Mouse (Mus musculus) lung, embryonic 15.5 days (tissue): ENCODE results near the gene Gpr61. TPM values are rescaled to one million over a fixed set of nuclear protein-coding genes. Genes with fewer than 3 reads are reported as not detected.

Experiments used
- ATAC-seq: fragments of 200-750 bp; cut with Nextera tagmentation; 2 replicates; pipeline ENCODE4 v1.8.0; 2017; ENCODE audit warnings: moderate number of reproducible peaks, borderline replicate concordance; ENCODE audit not compliant: low FRiP score, low TSS enrichment; ENCODE audit errors: extremely low read depth
- H3K27ac ChIP-seq: fragments of 300-500 bp; sonication (generic); 2 replicates; pipeline ENCODE4 v1.5.1; 2015; ENCODE audit warnings: moderate library complexity, mild to moderate bottlenecking, inconsistent platforms
- H3K27me3 ChIP-seq: fragments of 300-500 bp; sonication (generic); 2 replicates; pipeline ENCODE4 v1.6.1; 2015; ENCODE audit warnings: inconsistent platforms
- H3K36me3 ChIP-seq: fragments of 300-500 bp; sonication (generic); 2 replicates; pipeline ENCODE4 v1.6.1; 2015; ENCODE audit warnings: inconsistent platforms
- H3K4me1 ChIP-seq: fragments of 300-500 bp; sonication (generic); 2 replicates; pipeline ENCODE4 v1.6.1; 2015; ENCODE audit warnings: inconsistent platforms
- H3K4me2 ChIP-seq: fragments of 300-500 bp; sonication (generic); 2 replicates; pipeline ENCODE4 v1.6.1; 2015; ENCODE audit warnings: inconsistent platforms, mild to moderate bottlenecking, moderate library complexity
- H3K4me3 ChIP-seq: fragments of 300-500 bp; sonication (generic); 2 replicates; pipeline ENCODE4 v1.5.1; 2015; ENCODE audit warnings: mild to moderate bottlenecking, inconsistent platforms
- H3K9ac ChIP-seq: fragments of 300-500 bp; sonication (generic); 2 replicates; pipeline ENCODE4 v1.6.1; 2015; ENCODE audit warnings: inconsistent platforms
- H3K9me3 ChIP-seq: fragments of 300-500 bp; sonication (generic); 2 replicates; pipeline ENCODE4 v1.6.1; 2016; ENCODE audit warnings: inconsistent platforms
- WGBS: fragments of 180-500 bp; shearing (Covaris S2); methylation state at CpG from one replicate; pipeline ENCODE4 v1.1.7; 2015; 5-methylcytosine and 5-hydroxymethylcytosine counted together
- polyA plus RNA-seq: library from polyadenylated mRNA; unstranded; fragments of >200 nt; fragmentation: Nextera tagmentation; extraction: Ambion mirVana; gene quantifications from 2 replicates; pipeline ENCODE4 v1.2.1, GENCODE M21; 2015

Gpr61 gene
- polyA plus RNA-seq, 1 experiment from 2014 or later = 0.07 TPM

GRCm38 (mm10) chr3:108123242-108123641 lies 31.4 kb downstream of the Gpr61 start:
- H3K9me3 ChIP-seq = no peaks in the 10 kb centered on the region

GRCm38 (mm10) chr3:108121101-108121500 lies 33.6 kb downstream of the Gpr61 start:
- Histone ChIP-seq H3K4me2 (no peak overlapping the region), H3K9me3 (no peaks in the 10 kb centered on the region), H3K4me1 (no peaks in the 10 kb centered on the region), H3K27ac (no peak overlapping the region), H3K27me3 (no peaks in the 10 kb centered on the region), H3K9ac (no peak overlapping the region), H3K4me3 (no peak overlapping the region), H3K36me3 (peaks cover 28% of the 10 kb centered on the region)
- no peak for ATAC-seq
- WGBS = 72% methylated on average over 3 of the region's 3 CpGs

More at GRCm38 (mm10) chr3:108123242-108123641, 31.4 kb downstream of the Gpr61 start:
- H3K36me3 ChIP-seq = peaks cover 20% of the 10 kb centered on the region
- no peak overlapping the region for H3K4me3 ChIP-seq
- H3K4me1 ChIP-seq = no peaks in the 10 kb centered on the region
- ATAC-seq = no peak
- H3K4me2 ChIP-seq = no peak overlapping the region
- no peak overlapping the region for H3K9ac ChIP-seq
- H3K27ac ChIP-seq = no peak overlapping the region
- no peaks in the 10 kb centered on the region for H3K27me3 ChIP-seq
- WGBS = 75% methylated on average over 5 of the region's 5 CpGs

- H3K27me3 ChIP-seq = no peaks in the 10 kb centered on the region
- H3K27ac ChIP-seq = no peak overlapping the region
- no peaks in the 10 kb centered on the region for H3K9me3 ChIP-seq
- no peaks in the 10 kb centered on the region for H3K4me1 ChIP-seq
- no peak overlapping the region for H3K9ac ChIP-seq
- H3K4me3 ChIP-seq = no peak overlapping the region
- H3K36me3 ChIP-seq = peaks cover 39% of the 10 kb centered on the region
- 87% methylated on average over 6 of the region's 6 CpGs for WGBS
- no peak for ATAC-seq
- no peak overlapping the region for H3K4me2 ChIP-seq
Observed at GRCm38 (mm10) chr3:108117465-108117864, 37.2 kb downstream of the Gpr61 start.

GRCm38 (mm10) chr3:108113591-108114289 lies 40.9 kb downstream of the Gpr61 start:
- 84% methylated on average over 7 of the region's 7 CpGs for WGBS
- H3K4me2 ChIP-seq = no peak overlapping the region
- no peaks in the 10 kb centered on the region for H3K27me3 ChIP-seq
- H3K4me3 ChIP-seq = no peak overlapping the region
- no peak for ATAC-seq
- H3K36me3 ChIP-seq = peaks cover 57% of the 10 kb centered on the region
- H3K27ac ChIP-seq = no peak overlapping the region
- H3K4me1 ChIP-seq = no peaks in the 10 kb centered on the region
- no peaks in the 10 kb centered on the region for H3K9me3 ChIP-seq
- no peak overlapping the region for H3K9ac ChIP-seq

GRCm38 (mm10) chr3:108112666-108113065 lies 42.0 kb downstream of the Gpr61 start:
- Histone ChIP-seq H3K36me3 (peaks cover 62% of the 10 kb centered on the region), H3K4me3 (no peak overlapping the region), H3K4me2 (no peak overlapping the region), H3K9ac (no peak overlapping the region), H3K27me3 (no peaks in the 10 kb centered on the region), H3K27ac (no peak overlapping the region), H3K4me1 (no peaks in the 10 kb centered on the region), H3K9me3 (no peaks in the 10 kb centered on the region)
- WGBS = 81% methylated on average over 4 of the region's 4 CpGs
- no peak for ATAC-seq

GRCm38 (mm10) chr3:108112246-108112645 lies 42.4 kb downstream of the Gpr61 start:
- no peak overlapping the region for H3K4me2 ChIP-seq
- no peak overlapping the region for H3K9ac ChIP-seq

GRCm38 (mm10) chr3:108111320-108111719 lies 43.4 kb downstream of the Gpr61 start:
- H3K27me3 ChIP-seq = no peaks in the 10 kb centered on the region
- no peak for ATAC-seq
- no peak overlapping the region for H3K9ac ChIP-seq
- no peak overlapping the region for H3K4me2 ChIP-seq
- WGBS = 72% methylated on average over 5 of the region's 5 CpGs
- H3K4me3 ChIP-seq = no peak overlapping the region
- H3K36me3 ChIP-seq = peaks cover 64% of the 10 kb centered on the region
- no peaks in the 10 kb centered on the region for H3K4me1 ChIP-seq
- no peaks in the 10 kb centered on the region for H3K9me3 ChIP-seq
- no peak overlapping the region for H3K27ac ChIP-seq

More at GRCm38 (mm10) chr3:108112246-108112645, 42.4 kb downstream of the Gpr61 start:
- no peaks in the 10 kb centered on the region for H3K27me3 ChIP-seq
- no peak for ATAC-seq
- no peaks in the 10 kb centered on the region for H3K9me3 ChIP-seq
- no peak overlapping the region for H3K4me3 ChIP-seq
- no peaks in the 10 kb centered on the region for H3K4me1 ChIP-seq
- peaks cover 59% of the 10 kb centered on the region for H3K36me3 ChIP-seq
- no peak overlapping the region for H3K27ac ChIP-seq
- whole genome bisulfite sequencing = 81% methylated on average over 7 of the region's 7 CpGs

GRCm38 (mm10) chr3:108105281-108105680 lies 49.4 kb downstream of the Gpr61 start:
- Histone ChIP-seq H3K9ac (no peak overlapping the region), H3K4me1 (no peaks in the 10 kb centered on the region), H3K4me2 (no peak overlapping the region), H3K4me3 (no peak overlapping the region), H3K9me3 (no peaks in the 10 kb centered on the region), H3K27ac (no peak overlapping the region), H3K36me3 (peaks cover 40% of the 10 kb centered on the region), H3K27me3 (no peaks in the 10 kb centered on the region)
- no peak for ATAC-seq
- 70% methylated on average over 3 of the region's 3 CpGs for WGBS

GRCm38 (mm10) chr3:108102075-108102474 lies 52.6 kb downstream of the Gpr61 start:
- H3K9me3 ChIP-seq = no peaks in the 10 kb centered on the region
- no peak overlapping the region for H3K4me2 ChIP-seq
- ATAC-seq = no peak
- H3K9ac ChIP-seq = no peak overlapping the region
- no peaks in the 10 kb centered on the region for H3K27me3 ChIP-seq
- no peak overlapping the region for H3K27ac ChIP-seq
- no peak overlapping the region for H3K4me3 ChIP-seq
- WGBS = 83% methylated on average over 6 of the region's 6 CpGs
- H3K4me1 ChIP-seq = no peaks in the 10 kb centered on the region
- peaks cover 17% of the 10 kb centered on the region; the same call in 1 of the 2 replicates for H3K36me3 ChIP-seq

- Histone ChIP-seq H3K4me2 (no peak overlapping the region), H3K9ac (no peak overlapping the region), H3K4me3 (no peak overlapping the region), H3K27me3 (no peaks in the 10 kb centered on the region), H3K27ac (no peak overlapping the region), H3K9me3 (no peaks in the 10 kb centered on the region), H3K36me3 (peaks cover 13% of the 10 kb centered on the region; the same call in 1 of the 2 replicates), H3K4me1 (no peaks in the 10 kb centered on the region)
- WGBS = 36% methylated on average over 3 of the region's 3 CpGs
- ATAC-seq = no peak
Observed at GRCm38 (mm10) chr3:108101594-108101993, 53.1 kb downstream of the Gpr61 start.
